Mouse (Mus musculus) liver, postnatal 0 days (tissue): ENCODE results near the gene Sec14l4. TPM values are rescaled to one million over a fixed set of nuclear protein-coding genes. Genes with fewer than 3 reads are reported as not detected.
A peak's percentile ranks its signal among the peaks of the same experiment; 100 is the strongest.

ENCODE experiments used
- ATAC-seq: fragments of 200-750 bp; cut with Nextera tagmentation; 2 replicates; pipeline ENCODE4 v1.8.0; 2017; ENCODE audit warnings: mild to moderate bottlenecking, moderate library complexity
- DNase-seq: peaks from one replicate; pipeline ENCODE4 v3.0.0-alpha.2; 2016
- H3K27ac ChIP-seq: fragments of 300-500 bp; sonication (generic); 2 replicates; pipeline ENCODE4 v1.5.1; 2014; ENCODE audit warnings: antibody characterized with exemption, moderate library complexity, mild to moderate bottlenecking, low read depth
- H3K27me3 ChIP-seq: fragments of 300-500 bp; sonication (generic); 2 replicates; pipeline ENCODE4 v1.6.1; 2014; ENCODE audit warnings: low read length, control low read depth, mixed read lengths; ENCODE audit not compliant: insufficient read depth
- H3K36me3 ChIP-seq: fragments of 300-500 bp; sonication (generic); replicated peaks from 2 replicates; pipeline ENCODE4 v1.6.1; 2014; ENCODE audit warnings: mild to moderate bottlenecking, control low read depth, low read length, moderate library complexity, mixed read lengths; ENCODE audit not compliant: insufficient read depth
- H3K4me1 ChIP-seq: fragments of 300-500 bp; sonication (generic); 2 replicates; pipeline ENCODE4 v1.6.1; 2014; ENCODE audit warnings: antibody characterized with exemption, mild to moderate bottlenecking, control low read depth; ENCODE audit not compliant: insufficient read depth
- H3K4me2 ChIP-seq: fragments of 300-500 bp; sonication (generic); 2 replicates; pipeline ENCODE4 v1.6.1; 2014; ENCODE audit warnings: low read depth, mild to moderate bottlenecking, low read length, moderate library complexity, mixed read lengths
- H3K4me3 ChIP-seq: fragments of 300-500 bp; sonication (generic); 2 replicates; pipeline ENCODE4 v1.5.1; 2014; ENCODE audit warnings: low read depth, low read length
- H3K9ac ChIP-seq: fragments of 300-500 bp; sonication (generic); replicated peaks from 2 replicates; pipeline ENCODE4 v1.6.1; 2014; ENCODE audit warnings: mild to moderate bottlenecking, moderate library complexity
- H3K9me3 ChIP-seq: fragments of 300-500 bp; sonication (generic); 2 replicates; pipeline ENCODE4 v1.6.1; 2016; ENCODE audit warnings: mild to moderate bottlenecking, control low read depth, low read length, mixed read lengths
- CTCF ChIP-seq: sonication (generic); IDR thresholded peaks from 2 replicates; pipeline ENCODE4 v1.5.1; 2016; ENCODE audit warnings: antibody characterized with exemption, low read depth
- EP300 ChIP-seq: IDR thresholded peaks from 2 replicates; pipeline ENCODE4 v1.6.1; 2016; ENCODE audit warnings: antibody characterized with exemption, low read depth, mild to moderate bottlenecking
- WGBS: fragments of 180-500 bp; shearing (Covaris S2); extraction: QIAGEN DNeasy Blood & Tissue Kit; methylation state at CpG from one replicate; pipeline ENCODE4 v1.1.7; 2014; ENCODE audit not compliant: insufficient replicate concordance; 5-methylcytosine and 5-hydroxymethylcytosine counted together
- polyA plus RNA-seq: library from polyadenylated mRNA; unstranded; fragments of >200 nt; fragmentation: Nextera tagmentation; extraction: Ambion mirVana; gene quantifications from 2 replicates; pipeline ENCODE4 v1.2.1, GENCODE M21; 2015

Sec14l4 gene
- polyA plus RNA-seq, 1 experiment from 2014 or later = 12.1 TPM

GRCm38 (mm10) chr11:4080219-4080618 lies 49.0 kb downstream of the Sec14l4 start:
- 12% methylated on average over 4 of the region's 4 CpGs for WGBS
- TF ChIP-seq CTCF (peak; percentile 91), EP300 (no peak)
- Histone ChIP-seq H3K9ac (no peak overlapping the region), H3K4me3 (no peak overlapping the region), H3K9me3 (no peaks in the 10 kb centered on the region), H3K4me2 (no peak overlapping the region), H3K36me3 (no peaks in the 10 kb centered on the region), H3K27ac (no peak overlapping the region), H3K4me1 (no peaks in the 10 kb centered on the region), H3K27me3 (no peaks in the 10 kb centered on the region)
- DNase-seq (peak; percentile 74), ATAC-seq (peak; percentile 43; the same call in 1 of the 2 replicates)

GRCm38 (mm10) chr11:4083316-4084078 lies 52.2 kb downstream of the Sec14l4 start:
- H3K4me1 ChIP-seq = no peaks in the 10 kb centered on the region
- peak; percentile 41; the same call in 1 of the 2 replicates for ATAC-seq
- H3K27me3 ChIP-seq = no peaks in the 10 kb centered on the region
- H3K36me3 ChIP-seq = no peaks in the 10 kb centered on the region
- H3K27ac ChIP-seq = no peak overlapping the region
- H3K4me3 ChIP-seq = no peak overlapping the region
- peak; percentile 62 for DNase-seq
- H3K4me2 ChIP-seq = no peak overlapping the region
- H3K9me3 ChIP-seq = no peaks in the 10 kb centered on the region
- no peak overlapping the region for H3K9ac ChIP-seq
- TF ChIP-seq CTCF (peak; percentile 91), EP300 (no peak)
- WGBS = 41% methylated on average over 5 of the region's 5 CpGs

DNA sequence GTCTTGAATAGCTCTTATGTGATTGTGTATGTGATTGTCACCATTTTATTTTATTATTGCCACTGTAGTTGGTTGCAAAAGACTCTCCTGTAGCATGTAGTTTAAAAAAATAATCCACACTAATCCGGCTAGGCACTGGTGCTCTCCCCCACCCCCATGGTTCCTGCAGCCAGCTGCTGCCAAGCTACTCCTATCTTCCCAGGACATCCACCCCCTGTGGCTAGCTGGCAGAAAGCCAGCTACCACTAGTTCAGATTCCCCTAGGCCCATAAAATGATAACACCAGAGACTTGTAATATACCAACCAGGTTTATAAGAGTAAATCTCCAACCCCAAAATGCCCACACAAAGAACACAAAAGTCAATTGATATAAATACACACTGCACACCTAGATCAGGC lies 55.0 kb downstream of the Sec14l4 start:
- H3K4me1 ChIP-seq = no peaks in the 10 kb centered on the region
- no peaks in the 10 kb centered on the region; the same call in 1 of the 2 replicates for H3K9me3 ChIP-seq
- TF ChIP-seq CTCF (no peak), EP300 (peak; percentile 46; the same call in 1 of the 2 replicates)
- ATAC-seq (peak; percentile 35; the same call in 1 of the 2 replicates), DNase-seq (no peak)
- peaks cover 2% of the 10 kb centered on the region; the same call in 1 of the 2 replicates for H3K36me3 ChIP-seq
- H3K4me2 ChIP-seq = no peak overlapping the region
- H3K4me3 ChIP-seq = no peak overlapping the region
- no peak overlapping the region for H3K9ac ChIP-seq
- WGBS = 53% methylated on average over 1 of the region's 1 CpGs
- H3K27ac ChIP-seq = no peak overlapping the region
- no peaks in the 10 kb centered on the region for H3K27me3 ChIP-seq

DNA sequence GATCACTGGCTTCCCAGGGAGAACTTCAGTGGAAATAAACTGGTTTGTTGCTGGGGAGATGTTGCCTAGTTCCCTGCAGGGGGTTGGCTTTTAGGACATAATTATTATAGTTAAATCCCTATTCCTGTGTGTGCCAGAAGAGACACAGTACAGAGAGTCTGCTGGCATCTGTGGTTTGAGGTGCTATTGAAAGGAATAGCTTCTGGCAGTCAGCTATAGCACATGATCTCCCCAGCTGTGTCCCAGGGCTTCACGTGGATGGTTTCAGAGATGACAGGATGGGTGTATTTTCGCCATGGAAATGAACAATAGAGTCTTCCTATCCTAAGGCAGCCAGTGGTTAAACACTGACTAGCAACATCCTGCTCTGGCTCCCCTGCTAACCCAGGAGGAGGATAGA lies 56.0 kb downstream of the Sec14l4 start:
- Histone ChIP-seq H3K4me1 (no peaks in the 10 kb centered on the region), H3K9me3 (no peaks in the 10 kb centered on the region; the same call in 1 of the 2 replicates), H3K4me3 (no peak overlapping the region), H3K27me3 (no peaks in the 10 kb centered on the region), H3K9ac (no peak overlapping the region), H3K36me3 (peaks cover 11% of the 10 kb centered on the region), H3K27ac (no peak overlapping the region), H3K4me2 (no peak overlapping the region)
- no peak for ATAC-seq
- 45% methylated on average over 2 of the region's 2 CpGs for WGBS
- TF ChIP-seq CTCF = no peak
- DNase-seq = no peak

GRCm38 (mm10) chr11:4093459-4094377 lies 62.5 kb downstream of the Sec14l4 start:
- Histone ChIP-seq H3K36me3 (peaks cover 11% of the 10 kb centered on the region), H3K4me2 (peak overlapping the region; percentile 85), H3K9me3 (no peaks in the 10 kb centered on the region; the same call in 1 of the 2 replicates), H3K27ac (peak overlapping the region; percentile 87), H3K27me3 (no peaks in the 10 kb centered on the region), H3K4me1 (peaks cover 36% of the 10 kb centered on the region), H3K4me3 (peak overlapping the region; percentile 60), H3K9ac (no peak overlapping the region)
- DNase-seq (no peak), ATAC-seq (no peak)
- WGBS = 69% methylated on average over 18 of the region's 18 CpGs
- no peak for TF ChIP-seq EP300
- no peak for TF ChIP-seq CTCF
